Mouse (Mus musculus): ENCODE measurements around the gene Olfr221.
A peak's percentile ranks its signal among the peaks of the same experiment; 100 is the strongest.

Olfr221 gene

GRCm38 (mm10) chr14:52006241-52006640, 36.0 kb downstream of the Olfr221 start:
- no peak for DNase-seq (ENCODE audit: extremely low spot score, low spot score)

GRCm38 (mm10) chr14:52005616-52006015, 36.6 kb downstream of the Olfr221 start:
- DNase-seq (ENCODE audit: extremely low spot score, low spot score) = no peak

- DNase-seq (ENCODE audit: extremely low spot score, low spot score) = no peak
These were observed 37.1 kb downstream of the Olfr221 start for GRCm38 (mm10) chr14:52005141-52005540.

- peak; percentile 49 for DNase-seq (ENCODE audit: extremely low spot score, low spot score)
These were observed 38.2 kb downstream of the Olfr221 start for GRCm38 (mm10) chr14:52003981-52004495.

GRCm38 (mm10) chr14:51997483-51997882, 44.8 kb downstream of the Olfr221 start:
- DNase-seq (ENCODE audit: extremely low spot score, low spot score) = no peak

- no peak for DNase-seq (ENCODE audit: extremely low spot score, low spot score)
These were observed 45.4 kb downstream of the Olfr221 start for GRCm38 (mm10) chr14:51996866-51997265.

GRCm38 (mm10) chr14:51996231-51996841, 45.9 kb downstream of the Olfr221 start:
- DNase-seq (ENCODE audit: extremely low spot score, low spot score) = no peak

- DNase-seq (ENCODE audit: extremely low spot score, low spot score) = no peak
These were observed 46.9 kb downstream of the Olfr221 start for GRCm38 (mm10) chr14:51995219-51995871.

- no peak for DNase-seq (ENCODE audit: extremely low spot score, low spot score)
These were observed 47.8 kb downstream of the Olfr221 start for GRCm38 (mm10) chr14:51994453-51994852.

- DNase-seq (ENCODE audit: extremely low spot score, low spot score) = no peak
These were observed 52.7 kb downstream of the Olfr221 start for GRCm38 (mm10) chr14:51989461-51989970.

- DNase-seq (ENCODE audit: extremely low spot score, low spot score) = no peak
These were observed 53.5 kb downstream of the Olfr221 start for GRCm38 (mm10) chr14:51988731-51989130.

GRCm38 (mm10) chr14:51987177-51987576, 55.1 kb downstream of the Olfr221 start:
- DNase-seq (ENCODE audit: extremely low spot score, low spot score) = no peak

GRCm38 (mm10) chr14:51986153-51986505, 56.1 kb downstream of the Olfr221 start:
- no peak for DNase-seq (ENCODE audit: extremely low spot score, low spot score)

- DNase-seq (ENCODE audit: extremely low spot score, low spot score) = peak; percentile 79
These were observed 56.7 kb downstream of the Olfr221 start for GRCm38 (mm10) chr14:51985301-51986152.

- peak; percentile 85 for DNase-seq (ENCODE audit: extremely low spot score, low spot score)
These were observed 57.7 kb downstream of the Olfr221 start, which contains the start of gene Arhgef40 for GRCm38 (mm10) chr14:51984247-51985231. Arhgef40 (plus strand) TSS chr14:51984719.
